Mouse (Mus musculus): ENCODE data around the gene Acot11.
A peak's percentile ranks its signal among the peaks of the same experiment; 100 is the strongest.
"Not testable (repeated sequence)": the region's sequence is repeated elsewhere in the genome, so short reads cannot be mapped to it uniquely, and the experiment has no call there.

Gene Acot11

GRCm38 (mm10) chr4:106772558-106772957 lies 32.2 kb downstream of the Acot11 start:
- no peak for DNase-seq

DNA sequence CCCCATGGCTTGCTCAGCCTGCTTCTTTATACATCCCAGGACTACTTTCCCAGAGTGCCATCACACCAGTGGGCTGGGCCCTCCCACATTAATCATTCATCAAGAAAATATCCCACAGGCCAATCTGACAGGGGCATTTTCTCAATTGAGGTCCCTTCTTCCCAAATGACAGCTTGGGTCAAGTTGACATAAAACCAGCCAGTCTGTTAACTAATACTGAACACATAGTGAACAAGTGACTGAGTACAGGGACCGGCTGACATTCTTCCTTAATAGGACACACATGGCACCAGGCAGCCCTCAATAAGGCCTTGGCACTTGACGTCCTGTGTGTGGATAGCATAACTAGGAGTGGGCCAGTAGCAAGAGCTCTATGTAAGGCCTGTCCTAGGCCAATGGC lies 35.5 kb downstream of the Acot11 start:
- DNase-seq = no peak

DNA sequence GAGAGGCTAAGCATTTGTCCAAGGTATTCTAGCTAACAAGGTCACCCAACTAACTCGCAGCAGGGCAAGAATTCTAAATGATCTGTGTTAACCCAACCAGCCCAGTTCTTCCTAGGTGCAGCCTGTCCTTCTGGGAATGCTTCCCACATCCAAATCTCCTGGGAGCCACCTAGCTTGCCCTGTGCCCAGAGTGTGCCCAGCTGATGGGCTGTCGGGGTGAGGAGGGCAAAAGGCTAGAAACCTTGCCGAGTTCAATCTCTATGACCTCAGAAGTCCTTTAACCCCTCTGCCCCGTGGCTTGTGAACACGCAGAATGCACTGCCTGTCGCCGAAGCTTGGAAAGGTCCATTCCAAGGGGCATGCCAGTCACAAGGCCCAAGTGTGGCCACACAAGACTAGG lies 40.6 kb downstream of the Acot11 start:
- no peak for DNase-seq

GRCm38 (mm10) chr4:106751726-106752125 lies 53.1 kb downstream of the Acot11 start:
- no peak for DNase-seq

- no peak for DNase-seq
Measured at GRCm38 (mm10) chr4:106749699-106750098, 55.1 kb downstream of the Acot11 start.

GRCm38 (mm10) chr4:106747001-106747580 lies 57.7 kb downstream of the Acot11 start:
- DNase-seq = no peak

- DNase-seq = no peak
Measured at GRCm38 (mm10) chr4:106745862-106746261, 58.9 kb downstream of the Acot11 start.

GRCm38 (mm10) chr4:106737904-106738303 lies 66.9 kb downstream of the Acot11 start:
- no peak for DNase-seq

- DNase-seq = not testable (repeated sequence)
Measured at GRCm38 (mm10) chr4:106736884-106737283, 67.9 kb downstream of the Acot11 start.

GRCm38 (mm10) chr4:106733636-106734035 lies 71.2 kb downstream of the Acot11 start, which contains the start of gene Fam151a:
TSS of gene Fam151a (plus strand) at chr4:106733889.
- no peak for DNase-seq

GRCm38 (mm10) chr4:106730814-106731213 lies 74.0 kb downstream of the Acot11 start, which contains the start of gene Mroh7:
TSS of gene Mroh7 (minus strand) at chr4:106730925.
- DNase-seq = no peak

DNA sequence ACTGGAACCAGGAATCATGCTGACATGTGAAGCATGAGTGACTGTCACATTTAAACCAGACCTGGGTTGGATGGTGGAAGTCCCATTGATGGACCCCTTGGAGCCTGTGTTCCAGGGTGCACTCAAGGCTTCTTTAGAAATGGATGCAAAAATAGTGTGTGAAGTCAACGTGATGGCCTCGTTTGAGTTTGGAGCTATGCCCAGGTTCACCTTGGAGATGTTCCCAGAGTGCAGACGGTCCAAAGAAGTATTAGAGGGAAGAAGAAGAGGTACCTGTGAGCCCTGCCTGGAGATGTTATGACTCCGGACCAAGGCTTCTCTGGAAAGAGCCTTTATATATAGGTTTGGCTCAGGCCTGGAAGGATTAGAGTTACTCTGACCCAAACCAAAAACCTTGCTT lies 84.2 kb downstream of the Acot11 start:
- DNase-seq = no peak

- DNase-seq = no peak
Measured at GRCm38 (mm10) chr4:106713622-106714021, 91.2 kb downstream of the Acot11 start.

DNA sequence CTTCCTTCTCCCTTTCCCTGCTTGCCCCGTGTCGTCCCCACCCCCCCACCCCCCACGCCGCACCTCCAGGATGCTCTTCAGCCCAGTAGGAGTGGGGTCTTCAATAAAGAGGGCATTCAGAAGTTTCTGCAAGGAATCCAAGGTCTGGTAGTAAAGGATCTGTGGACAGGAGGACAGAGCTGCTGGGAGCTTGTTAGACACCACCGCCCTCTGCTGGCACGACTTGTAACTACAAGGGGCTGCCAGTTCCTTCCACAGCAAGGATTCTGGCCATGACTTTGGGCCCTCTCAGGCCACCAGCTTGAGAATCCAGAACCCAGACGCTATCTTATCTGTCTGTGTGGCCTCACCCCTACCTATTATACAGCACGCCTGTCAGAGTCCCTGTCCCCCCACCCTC lies 96.4 kb downstream of the Acot11 start:
- DNase-seq = peak; percentile 22 to 48

DNA sequence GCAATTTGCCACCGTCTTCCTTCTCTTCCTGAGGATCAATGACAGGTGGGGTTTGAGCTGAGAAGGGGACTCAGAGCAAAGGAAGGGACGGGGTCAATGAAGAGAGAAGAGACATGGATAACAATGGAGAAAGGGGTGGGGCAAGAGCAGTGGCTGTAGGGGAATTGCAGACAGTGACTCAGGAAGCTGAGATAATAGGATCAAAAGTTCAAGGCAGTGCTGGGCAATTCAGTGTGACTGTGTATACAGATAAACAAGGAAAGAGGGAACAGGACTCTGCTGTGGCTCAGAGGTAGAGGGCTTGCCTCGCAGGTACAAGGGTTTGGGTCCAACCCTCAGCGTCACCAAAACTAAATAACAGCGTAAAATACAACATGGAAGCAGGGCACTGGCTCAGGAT lies 96.8 kb downstream of the Acot11 start:
- no peak for DNase-seq

GRCm38 (mm10) chr4:106705096-106705665 lies 99.6 kb downstream of the Acot11 start:
- DNase-seq = no peak

DNA sequence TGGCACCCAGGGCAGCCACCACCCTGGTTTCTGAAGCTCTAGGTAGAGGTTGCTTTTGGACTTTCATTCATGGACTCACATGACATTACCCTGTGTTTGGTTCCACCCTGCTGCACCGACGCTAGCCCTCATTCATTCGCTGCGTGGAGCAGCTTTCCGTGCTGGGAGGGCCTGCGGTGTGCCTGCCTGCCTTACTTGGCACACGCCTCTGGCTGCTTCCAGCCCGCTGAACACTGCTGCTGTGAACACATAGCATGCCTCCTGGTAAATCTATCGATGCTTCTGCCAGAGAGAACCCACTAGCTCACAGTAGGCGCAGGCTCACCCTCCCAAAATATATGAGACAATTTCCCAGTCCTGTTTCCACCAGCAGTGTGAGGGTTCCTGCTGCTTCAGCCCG lies 100.4 kb downstream of the Acot11 start:
- no peak for DNase-seq

DNA sequence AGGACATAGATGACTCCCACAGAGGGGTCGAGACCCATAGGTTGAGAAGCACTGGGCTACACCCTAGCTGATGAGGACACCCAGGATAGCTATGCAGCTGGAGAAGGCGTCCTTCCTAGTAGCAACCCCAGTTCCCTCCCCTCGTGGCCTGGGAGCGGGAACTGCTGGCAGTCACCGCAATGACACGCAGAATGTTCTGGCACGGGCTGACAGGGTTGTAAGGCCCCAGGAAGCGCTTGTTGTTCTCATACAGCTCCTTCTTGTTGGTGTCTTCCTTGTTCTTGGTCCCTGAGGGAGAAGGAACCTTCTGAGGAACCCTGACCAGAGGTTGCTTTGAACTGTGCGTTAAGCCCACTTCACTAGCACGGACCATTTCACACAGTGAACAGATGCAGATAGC lies 100.8 kb downstream of the Acot11 start:
- DNase-seq = no peak

DNA sequence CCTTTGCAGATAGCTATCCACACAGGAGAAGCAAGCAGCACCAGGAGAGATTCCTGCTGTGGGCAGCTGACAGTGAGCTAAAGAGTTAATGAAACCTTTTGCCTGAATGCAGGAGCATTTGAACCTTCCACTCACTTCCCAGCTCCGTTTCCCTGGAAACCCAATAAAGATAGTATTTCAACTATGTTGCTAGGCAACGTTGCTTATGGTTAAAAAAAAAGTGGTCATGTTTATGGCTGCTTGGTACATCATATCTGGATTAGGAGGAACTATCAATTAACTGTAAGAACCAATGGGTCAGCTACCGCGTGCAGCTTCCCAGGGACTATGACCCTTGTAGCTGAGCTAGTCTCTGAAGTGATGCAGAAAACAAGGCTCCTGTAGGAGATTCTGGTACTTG lies 104.0 kb downstream of the Acot11 start:
- no peak for DNase-seq

- no peak for DNase-seq
Measured at GRCm38 (mm10) chr4:106699989-106700388, 104.8 kb downstream of the Acot11 start.

Measured in thymus, adult 18-20 months (tissue).